25 mouse cellular contexts compared by ENCODE assay signal in genomic region chr4:86948794-86949193, GRCm38 (mm10).
DNase-seq lines count a peak whose midpoint lies in the region; ATAC-seq and TF ChIP-seq lines count a peak whose summit lies in the region.
"Had no signal": no experiment of that assay in that cellular context is flagged by ENCODE, and none has a peak within 500 bp of the region (broad histone marks: within the 10 kb centered on the region; RNA-seq: fewer than 3 reads in every experiment).

No protein-coding gene starts in this region.

- no peaks in the 10 kb centered on the region for H3K36me3 ChIP-seq in MEL (ENCODE audit: control insufficient read depth in 1 of 2, insufficient read depth in 2 of 2, low read length in 2 of 2)
- H3K36me3 ChIP-seq in forebrain, embryonic 12.5 days (replicated peaks), result no peaks in the 10 kb centered on the region
- H3K36me3 ChIP-seq: embryonic facial prominence, embryonic 12.5 days; embryonic facial prominence, embryonic 15.5 days; heart, embryonic 12.5 days; heart, embryonic 15.5 days; hindbrain, embryonic 15.5 days had no signal

- H3K4me1 ChIP-seq in MEL (ENCODE audit: control insufficient read depth in 1 of 2, insufficient read depth in 2 of 2, low read length in 2 of 2), result no peaks in the 10 kb centered on the region
- H3K4me1 ChIP-seq in forebrain, embryonic 12.5 days, result no peaks in the 10 kb centered on the region
- H3K4me1 ChIP-seq: embryonic facial prominence, embryonic 12.5 days; embryonic facial prominence, embryonic 15.5 days; forebrain, embryonic 13.5 days; heart, embryonic 12.5 days; heart, embryonic 15.5 days; hindbrain, embryonic 15.5 days had no signal

- peak; percentile 74 for ATAC-seq in common myeloid progenitor, adult 5-6 weeks (replicated peaks; ENCODE audit: low read depth, poor library complexity, severe bottlenecking)
- ATAC-seq in megakaryocyte progenitor cell, adult 5-6 weeks (replicated peaks; ENCODE audit: poor library complexity), result peak; percentile 60; the same call in 1 of the 2 replicates
- ATAC-seq in forebrain, embryonic 12.5 days (ENCODE audit: low FRiP score), result no peak
- ATAC-seq: forebrain, embryonic 13.5 days; forebrain, embryonic 16.5 days; intestine, postnatal 0 days had no signal

- no peak for TF ChIP-seq RAD21 in MEL (IDR thresholded peaks at IDR 0.05; ENCODE audit: low read depth, low read length)

- DNase-seq in 416B (ENCODE audit: low read depth), result peak; percentile 40
- peak; percentile 46 for DNase-seq in MEL (ENCODE audit: low read depth, low spot score)
- no peak for DNase-seq in adrenal gland, postnatal 25 days
- DNase-seq: adrenal gland, adult 2 months; adrenal gland, postnatal 14 days; cerebellum, adult 18-20 months; cerebellum, adult 9-10 months; cerebellum, postnatal 14 days; gastrocnemius, postnatal 10 days; gastrocnemius, postnatal 36 days; heart, adult 2 months; heart, postnatal 10 days; heart, postnatal 36 days; kidney, adult 8-10 months had no signal

- TF ChIP-seq POLR2A in MEL (IDR thresholded peaks at IDR 0.05; ENCODE audit: control insufficient read depth in 1 of 2, insufficient read depth in 1 of 2, low read depth in 1 of 2, low read length in 2 of 2, poor library complexity in 1 of 2), result no peak

- no peak overlapping the region for H3K27ac ChIP-seq in MEL (ENCODE audit: control insufficient read depth, low read depth, low read length)
- H3K27ac ChIP-seq in forebrain, embryonic 12.5 days, result no peak overlapping the region
- H3K27ac ChIP-seq: embryonic facial prominence, embryonic 12.5 days; embryonic facial prominence, embryonic 15.5 days; forebrain, embryonic 13.5 days; heart, adult 2 months; heart, embryonic 15.5 days; hindbrain, embryonic 15.5 days had no signal

- H3K4me3 ChIP-seq in MEL (ENCODE audit: control insufficient read depth in 1 of 2, insufficient read depth in 1 of 2, low read depth in 2 of 2, low read length in 2 of 2), result no peak overlapping the region
- no peak overlapping the region for H3K4me3 ChIP-seq in forebrain, embryonic 12.5 days (replicated peaks)
- H3K4me3 ChIP-seq: embryonic facial prominence, embryonic 12.5 days; embryonic facial prominence, embryonic 15.5 days; forebrain, embryonic 13.5 days; heart, adult 2 months; heart, embryonic 12.5 days; heart, embryonic 15.5 days; hindbrain, embryonic 15.5 days had no signal

- no peaks in the 10 kb centered on the region for H3K79me2 ChIP-seq in MEL (ENCODE audit: control insufficient read depth, insufficient read depth, low read length, poor library complexity)

- H3K9ac ChIP-seq in MEL (ENCODE audit: control insufficient read depth, low read depth, low read length, poor library complexity, severe bottlenecking), result no peak overlapping the region
- no peak overlapping the region for H3K9ac ChIP-seq in forebrain, embryonic 12.5 days
- H3K9ac ChIP-seq: embryonic facial prominence, embryonic 12.5 days; embryonic facial prominence, embryonic 15.5 days; forebrain, embryonic 13.5 days; heart, embryonic 12.5 days; heart, embryonic 15.5 days; hindbrain, embryonic 15.5 days had no signal

- 100% methylated on average over 1 of the region's 1 CpGs for WGBS in forebrain, embryonic 12.5 days

- no peaks in the 10 kb centered on the region for H3K9me3 ChIP-seq in MEL (replicated peaks; ENCODE audit: insufficient read depth, low read length)
- no peaks in the 10 kb centered on the region for H3K9me3 ChIP-seq in forebrain, embryonic 12.5 days
- H3K9me3 ChIP-seq: embryonic facial prominence, embryonic 12.5 days; embryonic facial prominence, embryonic 15.5 days; forebrain, embryonic 13.5 days; heart, embryonic 15.5 days; hindbrain, embryonic 15.5 days had no signal

- peaks cover 0 to 3% of the 10 kb centered on the region in 2 experiments; a peak in 1 of 4 replicates for H3K27me3 ChIP-seq in MEL (ENCODE audit: control insufficient read depth in 1 of 2, insufficient read depth in 2 of 2, low read length in 2 of 2)
- H3K27me3 ChIP-seq in forebrain, embryonic 12.5 days, result no peaks in the 10 kb centered on the region
- H3K27me3 ChIP-seq: embryonic facial prominence, embryonic 12.5 days; embryonic facial prominence, embryonic 15.5 days; forebrain, embryonic 13.5 days; heart, embryonic 12.5 days; heart, embryonic 15.5 days; hindbrain, embryonic 15.5 days had no signal

- TF ChIP-seq EP300 in MEL (IDR thresholded peaks at IDR 0.05; ENCODE audit: low read depth in 1 of 2, low read length in 2 of 2), result peak in 1 of 2 experiments; percentile 13; a peak in 1 of 4 replicates

- TF ChIP-seq CTCF in MEL (IDR thresholded peaks at IDR 0.05 in 2 of 3, conservative IDR thresholded peaks at IDR 0.05 in 1 of 3; ENCODE audit: control insufficient read depth in 1 of 3, insufficient read depth in 1 of 3, low read depth in 2 of 3, low read length in 3 of 3, poor library complexity in 1 of 3, severe bottlenecking in 1 of 3), result no peak

- no peak overlapping the region for H3K4me2 ChIP-seq in forebrain, embryonic 12.5 days
- H3K4me2 ChIP-seq: embryonic facial prominence, embryonic 12.5 days; embryonic facial prominence, embryonic 15.5 days; forebrain, embryonic 13.5 days; heart, embryonic 12.5 days; heart, embryonic 15.5 days; hindbrain, embryonic 15.5 days had no signal

TF ChIP-seq in MEL, 35 proteins besides CTCF, POLR2A, EP300 and RAD21:
- TF ChIP-seq RCOR1 (IDR thresholded peaks at IDR 0.05; ENCODE audit: low read depth, low read length) (no peak), MAFK (IDR thresholded peaks at IDR 0.05; ENCODE audit: borderline replicate concordance, low read depth, low read length) (no peak), POLR2AphosphoS2 (IDR thresholded peaks at IDR 0.05; ENCODE audit: low read length) (no peak), SIN3A (IDR thresholded peaks at IDR 0.05; ENCODE audit: low read length) (no peak), MXI1 (IDR thresholded peaks at IDR 0.05; ENCODE audit: low read depth, low read length) (no peak), ZKSCAN1 (IDR thresholded peaks at IDR 0.05; ENCODE audit: low read depth, low read length) (no peak), TBP (IDR thresholded peaks at IDR 0.05; ENCODE audit: low read depth, low read length) (no peak)
